Mouse (Mus musculus) heart, adult 2 months (tissue): ENCODE data around the gene Shprh.

ENCODE experiments used
- CTCF ChIP-seq: fragments of 200-600 bp; IDR thresholded peaks from 2 replicates; pipeline ENCODE4 v1.8.1; 2022; ENCODE audit warnings: antibody characterized with exemption, mild to moderate bottlenecking, moderate library complexity
- EP300 ChIP-seq: fragments of 200-500 bp; IDR thresholded peaks from 2 replicates; pipeline ENCODE4 v1.6.1; 2011; ENCODE audit warnings: low read depth, low read length, control low read depth; ENCODE audit not compliant: insufficient read depth
- POLR2A ChIP-seq: fragments of 200-500 bp; IDR thresholded peaks from 2 replicates; pipeline ENCODE4 v1.6.1; 2011; ENCODE audit warnings: mild to moderate bottlenecking, low read depth, low read length, control low read depth; ENCODE audit not compliant: insufficient read depth

- TF ChIP-seq CTCF: no peak
- TF ChIP-seq POLR2A: no peak
- TF ChIP-seq EP300: no peak
These were observed 50.8 kb downstream of the Shprh start for GRCm38 (mm10) chr10:11199980-11200379.
